Mouse (Mus musculus): ENCODE data around the gene Thumpd3. TPM values are rescaled to one million over a fixed set of nuclear protein-coding genes. Genes with fewer than 3 reads are reported as not detected.

Gene Thumpd3
- total RNA-seq, 1 experiment, result 63.6 TPM

- no peak overlapping the region for H3K4me3 ChIP-seq (ENCODE audit: insufficient read depth in 1 of 2, low read depth in 1 of 2, low read length in 2 of 2, poor library complexity in 1 of 2, severe bottlenecking in 1 of 2)
- in situ Hi-C loops (cut with MboI; ENCODE audit: low sequenced_read_pairs in 2 of 2, unreplicated experiment in 2 of 2), result loop anchor here (25.0 kb wide), 1 partner anchor 301 kb away; no protein-coding TSS in a partner anchor
- no peaks in the 10 kb centered on the region for H3K9me3 ChIP-seq (ENCODE audit: control insufficient read depth, insufficient read depth, low read depth, low read length)
- DNase-seq (ENCODE audit: low read depth, low spot score), result no peak
- no peak overlapping the region for H3K9ac ChIP-seq (ENCODE audit: insufficient read depth, low read depth, low read length, poor library complexity, severe bottlenecking)
- no peaks in the 10 kb centered on the region for H3K36me3 ChIP-seq (ENCODE audit: control insufficient read depth, insufficient read depth, low read length, poor library complexity, severe bottlenecking)
- H3K4me1 ChIP-seq (ENCODE audit: control insufficient read depth in 2 of 2, insufficient read depth in 2 of 2, low read length in 2 of 2, poor library complexity in 1 of 2), result no peaks in the 10 kb centered on the region
- TF ChIP-seq ZC3H11A (IDR thresholded peaks at IDR 0.05; ENCODE audit: borderline replicate concordance, low read depth, low read length) (no peak), MAFK (IDR thresholded peaks at IDR 0.05; ENCODE audit: insufficient read depth, low read depth, low read length) (no peak), HCFC1 (IDR thresholded peaks at IDR 0.05; ENCODE audit: borderline replicate concordance, insufficient read depth, low read length) (no peak), CHD2 (IDR thresholded peaks at IDR 0.05; ENCODE audit: low read depth, low read length) (no peak), ZNF384 (IDR thresholded peaks at IDR 0.05; ENCODE audit: low read depth, low read length) (no peak)
- no peak overlapping the region for H3K27ac ChIP-seq (ENCODE audit: insufficient read depth, low read depth, low read length, poor library complexity, severe bottlenecking)
Measured at GRCm38 (mm10) chr6:113013550-113013949, 32.5 kb upstream of the Thumpd3 start.

GRCm38 (mm10) chr6:113017500-113018047 lies 28.5 kb upstream of the Thumpd3 start:
- Histone ChIP-seq H3K36me3 (ENCODE audit: control insufficient read depth, insufficient read depth, low read length, poor library complexity, severe bottlenecking) (no peaks in the 10 kb centered on the region), H3K9ac (ENCODE audit: insufficient read depth, low read depth, low read length, poor library complexity, severe bottlenecking) (no peak overlapping the region), H3K4me1 (ENCODE audit: control insufficient read depth in 2 of 2, insufficient read depth in 2 of 2, low read length in 2 of 2, poor library complexity in 1 of 2) (no peaks in the 10 kb centered on the region), H3K27ac (ENCODE audit: insufficient read depth, low read depth, low read length, poor library complexity, severe bottlenecking) (no peak overlapping the region), H3K9me3 (ENCODE audit: control insufficient read depth, insufficient read depth, low read depth, low read length) (no peaks in the 10 kb centered on the region), H3K4me3 (ENCODE audit: insufficient read depth in 1 of 2, low read depth in 1 of 2, low read length in 2 of 2, poor library complexity in 1 of 2, severe bottlenecking in 1 of 2) (no peak overlapping the region)
- no peak for DNase-seq (ENCODE audit: low read depth, low spot score)
- in situ Hi-C loops (cut with MboI; ENCODE audit: low sequenced_read_pairs in 2 of 2, unreplicated experiment in 2 of 2), result loop anchor here (25.0 kb wide), 1 partner anchor 305 kb away; no protein-coding TSS in a partner anchor
- TF ChIP-seq CHD2 (IDR thresholded peaks at IDR 0.05; ENCODE audit: low read depth, low read length) (no peak), HCFC1 (IDR thresholded peaks at IDR 0.05; ENCODE audit: borderline replicate concordance, insufficient read depth, low read length) (no peak), MAFK (IDR thresholded peaks at IDR 0.05; ENCODE audit: insufficient read depth, low read depth, low read length) (no peak), ZC3H11A (IDR thresholded peaks at IDR 0.05; ENCODE audit: borderline replicate concordance, low read depth, low read length) (no peak), ZNF384 (IDR thresholded peaks at IDR 0.05; ENCODE audit: low read depth, low read length) (no peak)

GRCm38 (mm10) chr6:113018139-113018538 lies 27.9 kb upstream of the Thumpd3 start:
- Histone ChIP-seq H3K9ac (ENCODE audit: insufficient read depth, low read depth, low read length, poor library complexity, severe bottlenecking) (no peak overlapping the region), H3K36me3 (ENCODE audit: control insufficient read depth, insufficient read depth, low read length, poor library complexity, severe bottlenecking) (no peaks in the 10 kb centered on the region), H3K4me1 (ENCODE audit: control insufficient read depth in 2 of 2, insufficient read depth in 2 of 2, low read length in 2 of 2, poor library complexity in 1 of 2) (no peaks in the 10 kb centered on the region), H3K27ac (ENCODE audit: insufficient read depth, low read depth, low read length, poor library complexity, severe bottlenecking) (no peak overlapping the region), H3K9me3 (ENCODE audit: control insufficient read depth, insufficient read depth, low read depth, low read length) (no peaks in the 10 kb centered on the region), H3K4me3 (ENCODE audit: insufficient read depth in 1 of 2, low read depth in 1 of 2, low read length in 2 of 2, poor library complexity in 1 of 2, severe bottlenecking in 1 of 2) (no peak overlapping the region)
- no peak for DNase-seq (ENCODE audit: low read depth, low spot score)
- in situ Hi-C loops (cut with MboI; ENCODE audit: low sequenced_read_pairs in 2 of 2, unreplicated experiment in 2 of 2), result loop anchor here (25.0 kb wide), 1 partner anchor 306 kb away; no protein-coding TSS in a partner anchor
- TF ChIP-seq CHD2 (IDR thresholded peaks at IDR 0.05; ENCODE audit: low read depth, low read length), result no peak
- TF ChIP-seq HCFC1 (IDR thresholded peaks at IDR 0.05; ENCODE audit: borderline replicate concordance, insufficient read depth, low read length), result no peak
- no peak for TF ChIP-seq MAFK (IDR thresholded peaks at IDR 0.05; ENCODE audit: insufficient read depth, low read depth, low read length)
- TF ChIP-seq ZNF384 (IDR thresholded peaks at IDR 0.05; ENCODE audit: low read depth, low read length), result no peak
- TF ChIP-seq ZC3H11A (IDR thresholded peaks at IDR 0.05; ENCODE audit: borderline replicate concordance, low read depth, low read length), result no peak

- Histone ChIP-seq H3K4me3 (ENCODE audit: insufficient read depth in 1 of 2, low read depth in 1 of 2, low read length in 2 of 2, poor library complexity in 1 of 2, severe bottlenecking in 1 of 2) (no peak overlapping the region), H3K4me1 (ENCODE audit: control insufficient read depth in 2 of 2, insufficient read depth in 2 of 2, low read length in 2 of 2, poor library complexity in 1 of 2) (no peaks in the 10 kb centered on the region), H3K27ac (ENCODE audit: insufficient read depth, low read depth, low read length, poor library complexity, severe bottlenecking) (no peak overlapping the region), H3K36me3 (ENCODE audit: control insufficient read depth, insufficient read depth, low read length, poor library complexity, severe bottlenecking) (no peaks in the 10 kb centered on the region), H3K9me3 (ENCODE audit: control insufficient read depth, insufficient read depth, low read depth, low read length) (no peaks in the 10 kb centered on the region), H3K9ac (ENCODE audit: insufficient read depth, low read depth, low read length, poor library complexity, severe bottlenecking) (no peak overlapping the region)
- TF ChIP-seq HCFC1 (IDR thresholded peaks at IDR 0.05; ENCODE audit: borderline replicate concordance, insufficient read depth, low read length) (no peak), MAFK (IDR thresholded peaks at IDR 0.05; ENCODE audit: insufficient read depth, low read depth, low read length) (no peak), ZC3H11A (IDR thresholded peaks at IDR 0.05; ENCODE audit: borderline replicate concordance, low read depth, low read length) (no peak), ZNF384 (IDR thresholded peaks at IDR 0.05; ENCODE audit: low read depth, low read length) (no peak), CHD2 (IDR thresholded peaks at IDR 0.05; ENCODE audit: low read depth, low read length) (no peak)
- in situ Hi-C loops (cut with MboI; ENCODE audit: low sequenced_read_pairs in 2 of 2, unreplicated experiment in 2 of 2), result loop anchor here (25.0 kb wide), 1 partner anchor 313 kb away; no protein-coding TSS in a partner anchor
- DNase-seq (ENCODE audit: low read depth, low spot score), result no peak
Measured at GRCm38 (mm10) chr6:113024866-113025265, 21.2 kb upstream of the Thumpd3 start.
